Mouse (Mus musculus): ENCODE data around the gene Cdx4.

DNA sequence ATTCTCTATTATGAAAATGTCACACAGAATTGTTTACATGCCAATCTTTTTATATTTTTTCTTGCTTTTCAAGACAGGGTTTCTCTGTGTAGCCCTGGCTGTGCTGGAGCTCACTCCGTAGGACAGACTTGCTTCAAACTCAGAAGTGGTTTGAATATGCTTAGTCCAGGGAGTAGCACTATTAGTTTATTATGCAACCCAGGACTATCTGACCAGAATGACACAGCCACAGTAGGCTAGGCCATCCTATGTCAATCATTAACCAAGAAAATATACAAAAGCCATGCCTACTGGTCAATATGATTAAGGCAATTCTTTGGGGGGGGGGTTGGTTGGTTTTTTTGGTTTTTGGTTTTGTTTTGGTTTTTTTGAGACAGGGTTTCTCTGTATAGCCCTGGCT, 12.9 kb upstream of the Cdx4 start:
- TF ChIP-seq CTCF (IDR thresholded peaks at IDR 0.05) (no peak), EP300 (IDR thresholded peaks at IDR 0.05) (no peak)

Measured in lung, postnatal 0 days (tissue).